In genomic region chr10:99467319-99467842, GRCm38 (mm10) we compare ENCODE assay signal across 8 mouse cellular contexts.
DNase-seq lines count a peak whose midpoint lies in the region; ATAC-seq and TF ChIP-seq lines count a peak whose summit lies in the region.

No protein-coding gene starts in this region.

- no peak overlapping the region for H3K9ac ChIP-seq in kidney, embryonic 14.5 days (ENCODE audit: low read depth, low read length)
- no peak overlapping the region for H3K9ac ChIP-seq in heart, embryonic 15.5 days
- no peak overlapping the region for H3K9ac ChIP-seq in liver, embryonic 15.5 days
- H3K9ac ChIP-seq in stomach, embryonic 14.5 days (replicated peaks; ENCODE audit: low read depth, low read length): no peak overlapping the region
- no peak overlapping the region for H3K9ac ChIP-seq in midbrain, postnatal 0 days (replicated peaks; ENCODE audit: low read length, poor library complexity, severe bottlenecking)

- 76% methylated on average over 9 of the region's 9 CpGs for whole genome bisulfite sequencing in kidney, embryonic 14.5 days
- 54% methylated on average over 9 of the region's 9 CpGs for WGBS in heart, embryonic 15.5 days
- WGBS in liver, embryonic 15.5 days (ENCODE audit: insufficient replicate concordance): 16% methylated on average over 9 of the region's 9 CpGs
- WGBS in stomach, embryonic 14.5 days: 75% methylated on average over 9 of the region's 9 CpGs
- 71% methylated on average over 9 of the region's 9 CpGs for WGBS in midbrain, postnatal 0 days

- no peak overlapping the region for H3K4me2 ChIP-seq in kidney, embryonic 14.5 days (replicated peaks; ENCODE audit: low read depth, low read length)
- no peak overlapping the region for H3K4me2 ChIP-seq in heart, embryonic 15.5 days
- H3K4me2 ChIP-seq in liver, embryonic 15.5 days: no peak overlapping the region
- H3K4me2 ChIP-seq in stomach, embryonic 14.5 days (replicated peaks; ENCODE audit: low read depth, low read length): no peak overlapping the region
- H3K4me2 ChIP-seq in midbrain, postnatal 0 days (ENCODE audit: low read depth, low read length, poor library complexity, severe bottlenecking): no peak overlapping the region

- no peak for TF ChIP-seq CTCF in midbrain, postnatal 0 days (IDR thresholded peaks at IDR 0.05)

- ATAC-seq in kidney, embryonic 14.5 days (ENCODE audit: low FRiP score, low TSS enrichment): no peak
- ATAC-seq in heart, embryonic 15.5 days (replicated peaks; ENCODE audit: insufficient number of reproducible peaks, insufficient read depth, low FRiP score, low read depth): peak; percentile 53
- peak; percentile 40; the same call in 1 of the 2 replicates for ATAC-seq in liver, embryonic 15.5 days (ENCODE audit: insufficient read depth)
- ATAC-seq in stomach, embryonic 14.5 days (ENCODE audit: insufficient number of reproducible peaks, insufficient read depth, low FRiP score, low read depth): no peak
- no peak for ATAC-seq in midbrain, postnatal 0 days (ENCODE audit: low FRiP score)

- H3K4me1 ChIP-seq in kidney, embryonic 14.5 days (ENCODE audit: control insufficient read depth, insufficient read depth, low read length): no peaks in the 10 kb centered on the region
- H3K4me1 ChIP-seq in heart, embryonic 15.5 days (replicated peaks): 0 out of 2 replicates have a peak, but pooled peaks cover under 1% of the 10 kb centered on the region
- peaks cover 6% of the 10 kb centered on the region; the same call in 1 of the 2 replicates for H3K4me1 ChIP-seq in liver, embryonic 15.5 days (replicated peaks)
- H3K4me1 ChIP-seq in stomach, embryonic 14.5 days (ENCODE audit: control insufficient read depth, insufficient read depth, low read length): no peaks in the 10 kb centered on the region
- H3K4me1 ChIP-seq in midbrain, postnatal 0 days (ENCODE audit: insufficient read depth, low read length): no peaks in the 10 kb centered on the region

- no peak overlapping the region for H3K4me3 ChIP-seq in kidney, embryonic 14.5 days (ENCODE audit: low read length)
- H3K4me3 ChIP-seq in heart, embryonic 15.5 days: no peak overlapping the region
- no peak overlapping the region for H3K4me3 ChIP-seq in liver, embryonic 15.5 days (replicated peaks)
- H3K4me3 ChIP-seq in stomach, embryonic 14.5 days (ENCODE audit: low read depth, low read length): no peak overlapping the region
- no peak overlapping the region for H3K4me3 ChIP-seq in midbrain, postnatal 0 days (ENCODE audit: low read depth, low read length)

- peak; percentile 18 for DNase-seq in kidney, adult 18-20 months
- DNase-seq in left cerebral cortex, adult 8-10 months (ENCODE audit: low spot score in 2 of 2): no peak
- DNase-seq in midbrain, postnatal 0 days (ENCODE audit: low spot score): no peak
- no peak for DNase-seq in spleen, adult 12 weeks (ENCODE audit: low spot score)

- H3K9me3 ChIP-seq in kidney, embryonic 14.5 days (ENCODE audit: control insufficient read depth, low read length): no peaks in the 10 kb centered on the region
- H3K9me3 ChIP-seq in heart, embryonic 15.5 days (replicated peaks): no peaks in the 10 kb centered on the region
- H3K9me3 ChIP-seq in liver, embryonic 15.5 days (replicated peaks): no peaks in the 10 kb centered on the region
- no peaks in the 10 kb centered on the region for H3K9me3 ChIP-seq in stomach, embryonic 14.5 days (ENCODE audit: control insufficient read depth, low read depth, low read length)
- no peaks in the 10 kb centered on the region for H3K9me3 ChIP-seq in midbrain, postnatal 0 days (ENCODE audit: low read length)

- H3K36me3 ChIP-seq in kidney, embryonic 14.5 days (ENCODE audit: control insufficient read depth, insufficient read depth, low read length): no peaks in the 10 kb centered on the region
- no peaks in the 10 kb centered on the region for H3K36me3 ChIP-seq in heart, embryonic 15.5 days
- no peaks in the 10 kb centered on the region for H3K36me3 ChIP-seq in liver, embryonic 15.5 days (replicated peaks)
- H3K36me3 ChIP-seq in stomach, embryonic 14.5 days (ENCODE audit: control insufficient read depth, insufficient read depth, low read length): no peaks in the 10 kb centered on the region
- H3K36me3 ChIP-seq in midbrain, postnatal 0 days (ENCODE audit: insufficient read depth, low read length): no peaks in the 10 kb centered on the region

- no peak overlapping the region; the same call in 1 of the 2 replicates for H3K27ac ChIP-seq in kidney, embryonic 14.5 days (ENCODE audit: low read depth, low read length)
- peak overlapping the region; percentile 68 for H3K27ac ChIP-seq in heart, embryonic 15.5 days
- H3K27ac ChIP-seq in liver, embryonic 15.5 days (replicated peaks): 0 out of 2 replicates have a peak overlapping the region, but pooled peaks have one; percentile 29
- H3K27ac ChIP-seq in stomach, embryonic 14.5 days (ENCODE audit: low read length): peak overlapping the region; percentile 12; the same call in 1 of the 2 replicates
- no peak overlapping the region for H3K27ac ChIP-seq in midbrain, postnatal 0 days (ENCODE audit: low read depth, low read length)

- no peaks in the 10 kb centered on the region for H3K27me3 ChIP-seq in kidney, embryonic 14.5 days (ENCODE audit: control insufficient read depth, insufficient read depth, low read length)
- no peaks in the 10 kb centered on the region for H3K27me3 ChIP-seq in heart, embryonic 15.5 days
- peaks cover 5% of the 10 kb centered on the region; the same call in 1 of the 2 replicates for H3K27me3 ChIP-seq in liver, embryonic 15.5 days
- no peaks in the 10 kb centered on the region for H3K27me3 ChIP-seq in stomach, embryonic 14.5 days (ENCODE audit: control insufficient read depth, insufficient read depth, low read length)
- no peaks in the 10 kb centered on the region for H3K27me3 ChIP-seq in midbrain, postnatal 0 days (ENCODE audit: insufficient read depth, low read length)

Comparison
In these comparisons a context has a peak if more than half of its experiments do, and no peak if none do; other contexts are left out.
1. ATAC-seq: peak in heart, embryonic 15.5 days (single experiment) and liver, embryonic 15.5 days (single experiment); none in kidney, embryonic 14.5 days (single experiment), stomach, embryonic 14.5 days (single experiment) and midbrain, postnatal 0 days (single experiment).
2. H3K27ac ChIP-seq: peak in heart, embryonic 15.5 days (single experiment), liver, embryonic 15.5 days (single experiment) and stomach, embryonic 14.5 days (single experiment); none in kidney, embryonic 14.5 days (single experiment) and midbrain, postnatal 0 days (single experiment).